Mouse (Mus musculus): ENCODE data around the gene Ankrd6. TPM values are rescaled to one million over a fixed set of nuclear protein-coding genes. Genes with fewer than 3 reads are reported as not detected.

The Ankrd6 gene
- polyA plus RNA-seq, 1 experiment from 2014 or later = 31.3 TPM

DNA sequence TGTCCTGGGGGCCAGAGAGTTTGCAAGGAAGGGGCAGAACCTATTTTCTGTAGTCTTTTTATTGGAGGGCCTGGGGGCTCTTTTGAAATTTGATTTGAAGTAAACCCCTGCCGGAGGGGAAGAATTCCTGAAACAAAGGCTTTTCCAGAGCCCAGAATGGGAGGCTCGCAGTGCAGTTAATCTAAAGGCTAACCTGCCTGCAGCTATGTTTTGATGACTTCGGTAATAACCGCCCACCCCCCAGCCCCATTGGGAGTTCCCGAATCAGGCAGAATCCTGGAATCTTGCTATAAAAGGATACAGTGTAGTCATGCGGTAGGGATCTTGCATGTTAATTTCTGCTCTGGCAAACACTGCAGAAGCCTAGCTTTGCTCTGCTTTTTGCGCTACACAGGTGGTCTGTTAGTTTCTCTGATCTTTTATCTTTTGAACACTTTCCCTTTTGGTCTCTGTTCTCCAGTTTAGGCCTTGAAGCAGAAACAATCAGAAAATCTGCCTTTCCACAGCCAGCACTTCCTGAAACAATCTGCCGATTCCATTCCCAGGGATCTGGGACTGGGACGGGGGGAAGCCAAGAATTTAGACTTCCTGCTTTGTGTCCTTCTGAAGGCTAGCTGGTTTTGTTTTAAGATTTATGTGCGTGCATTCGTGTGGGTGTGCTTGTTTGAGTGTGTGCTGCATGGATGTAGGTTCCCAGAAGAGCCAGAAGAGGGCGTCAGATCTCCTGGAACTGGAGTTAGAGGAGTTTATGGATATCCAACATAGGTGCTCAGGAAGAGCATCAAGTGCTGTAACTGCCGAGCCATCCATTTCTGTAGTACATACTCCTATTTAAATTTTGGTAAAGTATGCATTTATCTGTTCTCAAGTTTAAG lies 34.4 kb upstream of the Ankrd6 start:
- Histone ChIP-seq H3K36me3 (ENCODE audit: control insufficient read depth, insufficient read depth, low read length) (no peaks in the 10 kb centered on the region), H3K9ac (replicated peaks; ENCODE audit: low read length) (peak overlapping the region; percentile 92; the same call in 1 of the 2 replicates), H3K9me3 (ENCODE audit: control insufficient read depth, low read length) (no peaks in the 10 kb centered on the region), H3K4me2 (ENCODE audit: low read length) (peak overlapping the region; percentile 80), H3K27ac (replicated peaks; ENCODE audit: low read depth, low read length) (peak overlapping the region; percentile 94), H3K27me3 (ENCODE audit: control insufficient read depth, insufficient read depth, low read length) (no peaks in the 10 kb centered on the region), H3K4me3 (replicated peaks; ENCODE audit: low read depth, low read length) (peak overlapping the region; percentile 88), H3K4me1 (ENCODE audit: control insufficient read depth, insufficient read depth, low read length) (peaks cover 11% of the 10 kb centered on the region)
- WGBS = 7% methylated on average over 13 of the region's 13 CpGs
- ATAC-seq (ENCODE audit: low FRiP score, low TSS enrichment) = no peak
- peak; percentile 81 for DNase-seq

DNA sequence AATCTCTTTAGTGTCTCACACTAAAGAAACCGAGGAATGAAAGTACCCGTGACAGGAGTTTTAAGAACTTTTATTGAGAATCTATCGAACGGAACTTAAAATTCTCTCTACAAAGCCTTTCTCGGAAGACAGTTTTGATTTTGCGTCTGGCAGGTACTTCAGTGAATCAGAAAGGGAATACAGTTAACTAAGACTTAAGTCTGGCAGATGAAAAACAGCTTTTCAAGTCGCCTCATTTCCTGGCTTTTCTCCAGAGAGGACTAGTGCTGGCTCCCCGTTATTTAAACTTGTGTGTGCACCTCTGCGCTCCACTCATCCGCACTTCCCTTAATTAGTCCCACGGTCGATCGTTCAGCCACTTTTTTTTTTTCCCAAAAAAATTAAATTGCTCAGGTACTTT lies 33.6 kb upstream of the Ankrd6 start:
- H3K36me3 ChIP-seq (ENCODE audit: control insufficient read depth, insufficient read depth, low read length) = no peaks in the 10 kb centered on the region
- H3K9me3 ChIP-seq (ENCODE audit: control insufficient read depth, low read length) = no peaks in the 10 kb centered on the region
- ATAC-seq (ENCODE audit: low FRiP score, low TSS enrichment) = no peak
- H3K27ac ChIP-seq (replicated peaks; ENCODE audit: low read depth, low read length) = peak overlapping the region; percentile 94
- under 1% methylated on average over 13 of the region's 13 CpGs for WGBS
- peak; percentile 77 for DNase-seq
- peaks cover 11% of the 10 kb centered on the region for H3K4me1 ChIP-seq (ENCODE audit: control insufficient read depth, insufficient read depth, low read length)
- peak overlapping the region; percentile 92 for H3K9ac ChIP-seq (replicated peaks; ENCODE audit: low read length)
- H3K4me2 ChIP-seq (ENCODE audit: low read length) = peak overlapping the region; percentile 80
- H3K27me3 ChIP-seq (ENCODE audit: control insufficient read depth, insufficient read depth, low read length) = no peaks in the 10 kb centered on the region
- H3K4me3 ChIP-seq (replicated peaks; ENCODE audit: low read depth, low read length) = peak overlapping the region; percentile 88

DNA sequence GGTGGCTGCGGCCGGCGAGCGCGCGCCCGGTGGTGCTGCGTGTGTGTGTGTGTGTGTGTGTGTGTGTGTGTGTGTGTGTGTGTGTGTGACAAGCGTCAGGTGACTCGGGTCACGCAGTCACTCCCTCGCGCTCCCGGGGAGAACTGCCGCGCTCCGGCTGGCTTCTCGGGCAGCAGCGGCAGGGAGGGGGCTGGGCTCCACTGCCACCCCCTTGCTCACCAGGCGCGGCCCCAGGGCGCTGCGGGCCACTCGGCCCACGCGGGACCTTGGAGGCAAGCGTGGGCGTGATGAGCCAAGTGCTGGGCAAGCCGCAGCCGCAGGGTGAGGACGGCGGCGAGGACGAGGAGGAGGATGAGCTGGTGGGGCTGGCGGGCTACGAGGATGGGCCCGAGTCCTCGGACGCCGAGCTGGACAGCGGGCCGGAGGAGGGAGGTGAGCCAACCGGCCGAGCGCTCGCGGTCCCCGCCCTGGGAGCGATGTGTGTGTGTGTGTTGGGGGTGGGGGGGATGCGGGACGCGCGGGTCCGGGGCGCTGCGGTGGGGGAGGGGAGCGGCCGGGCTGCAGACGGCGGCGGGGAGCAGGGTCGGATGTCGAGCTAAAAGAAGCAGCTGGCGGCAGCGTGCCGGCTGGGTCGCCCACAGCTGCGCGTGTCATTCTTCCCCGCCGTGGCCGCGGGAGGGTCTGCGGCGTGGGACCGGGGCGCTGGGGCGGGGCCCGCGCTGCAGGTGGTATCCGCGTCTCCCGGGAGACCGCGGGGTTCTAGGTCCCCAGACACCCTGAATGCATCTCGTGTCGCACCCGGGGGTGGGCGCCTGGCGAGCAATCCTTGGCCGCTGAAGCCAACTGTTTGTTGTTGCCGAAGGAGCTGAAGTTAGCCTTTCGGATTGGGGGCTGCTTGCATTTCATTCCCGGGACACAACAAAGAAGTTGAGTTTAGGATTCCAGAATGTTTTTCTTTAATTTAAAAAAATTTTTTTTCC lies 32.8 kb upstream of the Ankrd6 start:
- under 1% methylated on average over 86 of the region's 94 CpGs for WGBS
- Histone ChIP-seq H3K9ac (replicated peaks; ENCODE audit: low read length) (peak overlapping the region; percentile 92), H3K4me3 (replicated peaks; ENCODE audit: low read depth, low read length) (peak overlapping the region; percentile 88), H3K9me3 (ENCODE audit: control insufficient read depth, low read length) (no peaks in the 10 kb centered on the region), H3K27me3 (ENCODE audit: control insufficient read depth, insufficient read depth, low read length) (no peaks in the 10 kb centered on the region), H3K36me3 (ENCODE audit: control insufficient read depth, insufficient read depth, low read length) (no peaks in the 10 kb centered on the region), H3K4me2 (ENCODE audit: low read length) (peak overlapping the region; percentile 80), H3K27ac (replicated peaks; ENCODE audit: low read depth, low read length) (peak overlapping the region; percentile 94), H3K4me1 (ENCODE audit: control insufficient read depth, insufficient read depth, low read length) (peaks cover 11% of the 10 kb centered on the region)
- DNase-seq (peak; percentile 79), ATAC-seq (ENCODE audit: low FRiP score, low TSS enrichment) (peak; percentile 73)

GRCm38 (mm10) chr4:32982716-32983175 lies 32.1 kb upstream of the Ankrd6 start, which contains the start of gene Rragd:
Rragd (plus strand) TSS chr4:32983037.
- DNase-seq (peak; percentile 77), ATAC-seq (ENCODE audit: low FRiP score, low TSS enrichment) (peak; percentile 81)
- Histone ChIP-seq H3K9me3 (ENCODE audit: control insufficient read depth, low read length) (no peaks in the 10 kb centered on the region), H3K4me1 (ENCODE audit: control insufficient read depth, insufficient read depth, low read length) (peaks cover 11% of the 10 kb centered on the region), H3K36me3 (ENCODE audit: control insufficient read depth, insufficient read depth, low read length) (no peaks in the 10 kb centered on the region), H3K4me2 (ENCODE audit: low read length) (peak within 1 kb of the TSS; percentile 80), H3K9ac (replicated peaks; ENCODE audit: low read length) (peak within 1 kb of the TSS; percentile 92), H3K27me3 (ENCODE audit: control insufficient read depth, insufficient read depth, low read length) (no peaks in the 10 kb centered on the region), H3K4me3 (replicated peaks; ENCODE audit: low read depth, low read length) (peak within 1 kb of the TSS; percentile 88), H3K27ac (replicated peaks; ENCODE audit: low read depth, low read length) (peak within 1 kb of the TSS; percentile 94)
- WGBS = 0% methylated on average over 16 of the region's 18 CpGs

- peak overlapping the region; percentile 80 for H3K4me2 ChIP-seq (ENCODE audit: low read length)
- H3K27ac ChIP-seq (replicated peaks; ENCODE audit: low read depth, low read length) = no peak overlapping the region
- WGBS = 1% methylated on average over 15 of the region's 15 CpGs
- ATAC-seq (ENCODE audit: low FRiP score, low TSS enrichment) (peak; percentile 44; the same call in 1 of the 2 replicates), DNase-seq (peak; percentile 23)
- no peaks in the 10 kb centered on the region for H3K36me3 ChIP-seq (ENCODE audit: control insufficient read depth, insufficient read depth, low read length)
- no peaks in the 10 kb centered on the region for H3K27me3 ChIP-seq (ENCODE audit: control insufficient read depth, insufficient read depth, low read length)
- H3K4me1 ChIP-seq (ENCODE audit: control insufficient read depth, insufficient read depth, low read length) = peaks cover 11% of the 10 kb centered on the region
- peak overlapping the region; percentile 92 for H3K9ac ChIP-seq (replicated peaks; ENCODE audit: low read length)
- peak overlapping the region; percentile 88 for H3K4me3 ChIP-seq (replicated peaks; ENCODE audit: low read depth, low read length)
- H3K9me3 ChIP-seq (ENCODE audit: control insufficient read depth, low read length) = no peaks in the 10 kb centered on the region
Observed at GRCm38 (mm10) chr4:32982041-32982715, 31.5 kb upstream of the Ankrd6 start.

DNA sequence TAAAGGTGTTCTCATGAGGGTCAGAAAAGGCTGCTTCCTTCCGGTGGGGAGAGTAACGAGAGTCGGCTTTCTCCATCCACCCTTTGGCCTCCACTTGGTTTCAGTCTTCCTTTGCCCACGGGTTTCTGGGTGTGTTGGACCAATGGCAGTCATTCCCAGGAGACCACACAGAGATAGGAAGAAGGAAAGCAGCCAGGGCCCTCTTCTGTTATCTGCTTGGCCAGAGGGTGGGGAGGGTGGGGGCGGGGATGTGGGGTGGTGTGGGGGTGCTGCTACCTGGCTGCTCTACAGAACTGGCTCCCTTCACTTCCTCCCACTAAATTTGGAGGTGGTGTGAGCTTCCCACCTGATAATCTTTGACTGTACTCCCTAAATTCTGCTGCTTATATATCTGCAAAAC lies 31.0 kb upstream of the Ankrd6 start:
- Histone ChIP-seq H3K4me3 (replicated peaks; ENCODE audit: low read depth, low read length) (no peak overlapping the region), H3K27me3 (ENCODE audit: control insufficient read depth, insufficient read depth, low read length) (no peaks in the 10 kb centered on the region), H3K9ac (replicated peaks; ENCODE audit: low read length) (no peak overlapping the region), H3K4me1 (ENCODE audit: control insufficient read depth, insufficient read depth, low read length) (peaks cover 11% of the 10 kb centered on the region), H3K9me3 (ENCODE audit: control insufficient read depth, low read length) (no peaks in the 10 kb centered on the region), H3K4me2 (ENCODE audit: low read length) (peak overlapping the region; percentile 80; the same call in 1 of the 2 replicates), H3K27ac (replicated peaks; ENCODE audit: low read depth, low read length) (no peak overlapping the region), H3K36me3 (ENCODE audit: control insufficient read depth, insufficient read depth, low read length) (no peaks in the 10 kb centered on the region)
- 24% methylated on average over 5 of the region's 5 CpGs for WGBS
- no peak for ATAC-seq (ENCODE audit: low FRiP score, low TSS enrichment)
- no peak for DNase-seq

GRCm38 (mm10) chr4:32980061-32980460 lies 29.4 kb upstream of the Ankrd6 start:
- H3K36me3 ChIP-seq (ENCODE audit: control insufficient read depth, insufficient read depth, low read length) = no peaks in the 10 kb centered on the region
- H3K4me3 ChIP-seq (replicated peaks; ENCODE audit: low read depth, low read length) = no peak overlapping the region
- no peaks in the 10 kb centered on the region for H3K27me3 ChIP-seq (ENCODE audit: control insufficient read depth, insufficient read depth, low read length)
- no peak for DNase-seq
- H3K4me1 ChIP-seq (ENCODE audit: control insufficient read depth, insufficient read depth, low read length) = no peaks in the 10 kb centered on the region
- no peak overlapping the region for H3K27ac ChIP-seq (replicated peaks; ENCODE audit: low read depth, low read length)
- H3K9ac ChIP-seq (replicated peaks; ENCODE audit: low read length) = no peak overlapping the region
- ATAC-seq (ENCODE audit: low FRiP score, low TSS enrichment) = no peak
- no peak overlapping the region for H3K4me2 ChIP-seq (ENCODE audit: low read length)
- no peaks in the 10 kb centered on the region for H3K9me3 ChIP-seq (ENCODE audit: control insufficient read depth, low read length)
- WGBS = 67% methylated on average over 3 of the region's 3 CpGs

- WGBS = 90% methylated on average over 4 of the region's 4 CpGs
Observed at GRCm38 (mm10) chr4:32977331-32977730, 26.7 kb upstream of the Ankrd6 start.

More at GRCm38 (mm10) chr4:32977331-32977730, 26.7 kb upstream of the Ankrd6 start:
- Histone ChIP-seq H3K9ac (replicated peaks; ENCODE audit: low read length) (no peak overlapping the region), H3K4me2 (ENCODE audit: low read length) (no peak overlapping the region), H3K27ac (replicated peaks; ENCODE audit: low read depth, low read length) (no peak overlapping the region), H3K4me1 (ENCODE audit: control insufficient read depth, insufficient read depth, low read length) (no peaks in the 10 kb centered on the region), H3K4me3 (replicated peaks; ENCODE audit: low read depth, low read length) (no peak overlapping the region), H3K36me3 (ENCODE audit: control insufficient read depth, insufficient read depth, low read length) (no peaks in the 10 kb centered on the region), H3K27me3 (ENCODE audit: control insufficient read depth, insufficient read depth, low read length) (no peaks in the 10 kb centered on the region), H3K9me3 (ENCODE audit: control insufficient read depth, low read length) (0 out of 2 replicates have a peak, but pooled peaks cover 7% of the 10 kb centered on the region)
- ATAC-seq (ENCODE audit: low FRiP score, low TSS enrichment) (no peak), DNase-seq (no peak)

Measured in midbrain, embryonic 14.5 days (tissue).